Mouse (Mus musculus): ENCODE results near the gene Onecut3. TPM values are rescaled to one million over a fixed set of nuclear protein-coding genes. Genes with fewer than 3 reads are reported as not detected.

The Onecut3 gene
- not detected for polyA plus RNA-seq (2014; fragmentation: Illumina TruSeq; extraction: RNeasy Lipid Tissue Mini Kit (QIAGEN cat#74804); ENCODE audit: low read depth, low replicate concordance)

DNA sequence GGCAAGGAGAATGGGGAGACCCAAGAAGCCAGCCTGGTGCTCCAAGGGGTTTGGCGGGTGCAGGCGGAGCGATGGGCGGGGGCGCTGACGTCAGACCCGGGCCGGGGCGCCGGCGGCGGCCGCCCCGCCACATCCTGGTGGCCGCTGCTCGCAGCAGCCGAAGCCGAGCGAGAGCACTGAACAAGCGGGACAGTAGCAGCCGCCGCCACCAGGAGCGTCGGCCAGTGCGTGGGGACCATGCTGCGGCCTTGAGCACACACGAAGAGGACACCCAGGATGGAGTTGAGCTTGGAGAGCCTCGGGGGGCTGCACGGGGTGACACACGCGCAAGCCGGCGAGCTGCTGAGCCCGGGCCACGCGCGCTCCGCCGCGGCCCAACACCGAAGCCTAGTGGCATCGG lies at the start of gene Onecut3:
TSS of gene Onecut3 (plus strand) at position 104 of the 400 bp plus-strand sequence.

GRCm38 (mm10) chr10:80538710-80539394 lies 44.2 kb downstream of the Onecut3 start, which contains the start of gene Atp8b3:
TSS of gene Atp8b3 (minus strand) at chr10:80539124.

GRCm38 (mm10) chr10:80561116-80561944 lies 66.7 kb downstream of the Onecut3 start, which contains the start of gene Rexo1:
TSS of gene Rexo1 (minus strand) at chr10:80561560.

Other genes with a start within 250 kb of the Onecut3 start
- gene Ndufs7, start 245.7 kb upstream of the Onecut3 start, polyA plus RNA-seq (2014; fragmentation: Illumina TruSeq; extraction: RNeasy Lipid Tissue Mini Kit (QIAGEN cat#74804); ENCODE audit: low read depth, low replicate concordance) = 123 TPM
- 196 TPM for gene Gamt, start 233.8 kb upstream of the Onecut3 start, polyA plus RNA-seq (2014; fragmentation: Illumina TruSeq; extraction: RNeasy Lipid Tissue Mini Kit (QIAGEN cat#74804); ENCODE audit: low read depth, low replicate concordance)
- gene Dazap1, start 233.3 kb upstream of the Onecut3 start, polyA plus RNA-seq (2014; fragmentation: Illumina TruSeq; extraction: RNeasy Lipid Tissue Mini Kit (QIAGEN cat#74804); ENCODE audit: low read depth, low replicate concordance) = 85.8 TPM
- 1,679 TPM for gene Rps15, start 202.4 kb upstream of the Onecut3 start, polyA plus RNA-seq (2014; fragmentation: Illumina TruSeq; extraction: RNeasy Lipid Tissue Mini Kit (QIAGEN cat#74804); ENCODE audit: low read depth, low replicate concordance)
- gene Apc2, start 198.9 kb upstream of the Onecut3 start, polyA plus RNA-seq (2014; fragmentation: Illumina TruSeq; extraction: RNeasy Lipid Tissue Mini Kit (QIAGEN cat#74804); ENCODE audit: low read depth, low replicate concordance) = 0.71 TPM
- gene 2310011J03Rik, start 174.3 kb upstream of the Onecut3 start, polyA plus RNA-seq (2014; fragmentation: Illumina TruSeq; extraction: RNeasy Lipid Tissue Mini Kit (QIAGEN cat#74804); ENCODE audit: low read depth, low replicate concordance) = 32.7 TPM
- 5.3 TPM for gene Pcsk4, start 165.3 kb upstream of the Onecut3 start, polyA plus RNA-seq (2014; fragmentation: Illumina TruSeq; extraction: RNeasy Lipid Tissue Mini Kit (QIAGEN cat#74804); ENCODE audit: low read depth, low replicate concordance)
- 55.6 TPM for gene Reep6, start 164.9 kb upstream of the Onecut3 start, polyA plus RNA-seq (2014; fragmentation: Illumina TruSeq; extraction: RNeasy Lipid Tissue Mini Kit (QIAGEN cat#74804); ENCODE audit: low read depth, low replicate concordance)
- 9.4 TPM for gene Adamtsl5, start 146.4 kb upstream of the Onecut3 start, polyA plus RNA-seq (2014; fragmentation: Illumina TruSeq; extraction: RNeasy Lipid Tissue Mini Kit (QIAGEN cat#74804); ENCODE audit: low read depth, low replicate concordance)
- gene Plk5, start 138.4 kb upstream of the Onecut3 start, polyA plus RNA-seq (2014; fragmentation: Illumina TruSeq; extraction: RNeasy Lipid Tissue Mini Kit (QIAGEN cat#74804); ENCODE audit: low read depth, low replicate concordance) = 0.34 TPM
- 14.4 TPM for gene Mex3d, start 107.2 kb upstream of the Onecut3 start, polyA plus RNA-seq (2014; fragmentation: Illumina TruSeq; extraction: RNeasy Lipid Tissue Mini Kit (QIAGEN cat#74804); ENCODE audit: low read depth, low replicate concordance)
- 113 TPM for gene Mbd3, start 95.3 kb upstream of the Onecut3 start, polyA plus RNA-seq (2014; fragmentation: Illumina TruSeq; extraction: RNeasy Lipid Tissue Mini Kit (QIAGEN cat#74804); ENCODE audit: low read depth, low replicate concordance)
- gene Uqcr11, start 88.0 kb upstream of the Onecut3 start, polyA plus RNA-seq (2014; fragmentation: Illumina TruSeq; extraction: RNeasy Lipid Tissue Mini Kit (QIAGEN cat#74804); ENCODE audit: low read depth, low replicate concordance) = 470 TPM
- gene Tcf3, start 61.2 kb upstream of the Onecut3 start, polyA plus RNA-seq (2014; fragmentation: Illumina TruSeq; extraction: RNeasy Lipid Tissue Mini Kit (QIAGEN cat#74804); ENCODE audit: low read depth, low replicate concordance) = 33.4 TPM
- 26.6 TPM for gene Atp8b3, start 44.3 kb downstream of the Onecut3 start, polyA plus RNA-seq (2014; fragmentation: Illumina TruSeq; extraction: RNeasy Lipid Tissue Mini Kit (QIAGEN cat#74804); ENCODE audit: low read depth, low replicate concordance)
- gene Rexo1, start 66.7 kb downstream of the Onecut3 start, polyA plus RNA-seq (2014; fragmentation: Illumina TruSeq; extraction: RNeasy Lipid Tissue Mini Kit (QIAGEN cat#74804); ENCODE audit: low read depth, low replicate concordance) = 24.3 TPM
- 16.1 TPM for gene Klf16, start 82.5 kb downstream of the Onecut3 start, polyA plus RNA-seq (2014; fragmentation: Illumina TruSeq; extraction: RNeasy Lipid Tissue Mini Kit (QIAGEN cat#74804); ENCODE audit: low read depth, low replicate concordance)
- gene Abhd17a, start 95.5 kb downstream of the Onecut3 start, polyA plus RNA-seq (2014; fragmentation: Illumina TruSeq; extraction: RNeasy Lipid Tissue Mini Kit (QIAGEN cat#74804); ENCODE audit: low read depth, low replicate concordance) = 72.8 TPM
- gene Scamp4, start 108.0 kb downstream of the Onecut3 start, polyA plus RNA-seq (2014; fragmentation: Illumina TruSeq; extraction: RNeasy Lipid Tissue Mini Kit (QIAGEN cat#74804); ENCODE audit: low read depth, low replicate concordance) = 49.8 TPM
- gene Adat3, start 108.0 kb downstream of the Onecut3 start, polyA plus RNA-seq (2014; fragmentation: Illumina TruSeq; extraction: RNeasy Lipid Tissue Mini Kit (QIAGEN cat#74804); ENCODE audit: low read depth, low replicate concordance) = 3.3 TPM
- gene Gm49322, start 111.2 kb downstream of the Onecut3 start, polyA plus RNA-seq (2014; fragmentation: Illumina TruSeq; extraction: RNeasy Lipid Tissue Mini Kit (QIAGEN cat#74804); ENCODE audit: low read depth, low replicate concordance) = 1.5 TPM
- gene Csnk1g2, start 128.0 kb downstream of the Onecut3 start, polyA plus RNA-seq (2014; fragmentation: Illumina TruSeq; extraction: RNeasy Lipid Tissue Mini Kit (QIAGEN cat#74804); ENCODE audit: low read depth, low replicate concordance) = 139 TPM
- gene Btbd2, start 162.2 kb downstream of the Onecut3 start, polyA plus RNA-seq (2014; fragmentation: Illumina TruSeq; extraction: RNeasy Lipid Tissue Mini Kit (QIAGEN cat#74804); ENCODE audit: low read depth, low replicate concordance) = 51.0 TPM
- gene Mknk2, start 183.3 kb downstream of the Onecut3 start, polyA plus RNA-seq (2014; fragmentation: Illumina TruSeq; extraction: RNeasy Lipid Tissue Mini Kit (QIAGEN cat#74804); ENCODE audit: low read depth, low replicate concordance) = 248 TPM
- gene Mob3a, start 207.1 kb downstream of the Onecut3 start, polyA plus RNA-seq (2014; fragmentation: Illumina TruSeq; extraction: RNeasy Lipid Tissue Mini Kit (QIAGEN cat#74804); ENCODE audit: low read depth, low replicate concordance) = 18.5 TPM
- 56.3 TPM for gene Izumo4, start 207.3 kb downstream of the Onecut3 start, polyA plus RNA-seq (2014; fragmentation: Illumina TruSeq; extraction: RNeasy Lipid Tissue Mini Kit (QIAGEN cat#74804); ENCODE audit: low read depth, low replicate concordance)
- gene Ap3d1, start 247.4 kb downstream of the Onecut3 start, polyA plus RNA-seq (2014; fragmentation: Illumina TruSeq; extraction: RNeasy Lipid Tissue Mini Kit (QIAGEN cat#74804); ENCODE audit: low read depth, low replicate concordance) = 80.0 TPM